Mouse (Mus musculus) stomach, embryonic 16.5 days (tissue): ENCODE results near the gene Spc24. TPM values are rescaled to one million over a fixed set of nuclear protein-coding genes. Genes with fewer than 3 reads are reported as not detected.
"Not testable (repeated sequence)": the region's sequence is repeated elsewhere in the genome, so short reads cannot be mapped to it uniquely, and the experiment has no call there.

Experiments used
- ATAC-seq: fragments of 200-750 bp; cut with Nextera tagmentation; 2 replicates; pipeline ENCODE4 v1.8.0; 2017; ENCODE audit warnings: moderate number of reproducible peaks, moderate TSS enrichment; ENCODE audit not compliant: insufficient read depth, low FRiP score
- H3K27ac ChIP-seq: fragments of 300-500 bp; sonication (generic); 2 replicates; pipeline ENCODE4 v1.5.1; 2014; ENCODE audit warnings: low read length
- H3K27me3 ChIP-seq: fragments of 300-500 bp; sonication (generic); 2 replicates; pipeline ENCODE4 v1.6.1; 2014; ENCODE audit warnings: low read length, control low read depth, mixed read lengths; ENCODE audit not compliant: control insufficient read depth, insufficient read depth
- H3K36me3 ChIP-seq: fragments of 300-500 bp; sonication (generic); 2 replicates; pipeline ENCODE4 v1.6.1; 2014; ENCODE audit warnings: low read length; ENCODE audit not compliant: control insufficient read depth, insufficient read depth
- H3K4me1 ChIP-seq: fragments of 300-500 bp; sonication (generic); 2 replicates; pipeline ENCODE4 v1.6.1; 2014; ENCODE audit warnings: low read length, control low read depth, mixed read lengths; ENCODE audit not compliant: control insufficient read depth, insufficient read depth
- H3K4me2 ChIP-seq: fragments of 300-500 bp; sonication (generic); 2 replicates; pipeline ENCODE4 v1.6.1; 2014; ENCODE audit warnings: low read depth, low read length, mixed read lengths
- H3K4me3 ChIP-seq: fragments of 300-500 bp; sonication (generic); replicated peaks from 2 replicates; pipeline ENCODE4 v1.5.1; 2014; ENCODE audit warnings: mild to moderate bottlenecking, low read length
- H3K9ac ChIP-seq: fragments of 300-500 bp; sonication (generic); 2 replicates; pipeline ENCODE4 v1.6.1; 2014; ENCODE audit warnings: low read length
- H3K9me3 ChIP-seq: fragments of 300-500 bp; sonication (generic); replicated peaks from 2 replicates; pipeline ENCODE4 v1.6.1; 2016; ENCODE audit warnings: low read length, control low read depth; ENCODE audit not compliant: control insufficient read depth
- WGBS: fragments of 180-500 bp; shearing (Covaris S2); extraction: QIAGEN DNeasy Blood & Tissue Kit; methylation state at CpG from one replicate; pipeline ENCODE4 v1.1.7; 2014; 5-methylcytosine and 5-hydroxymethylcytosine counted together
- polyA plus RNA-seq: library from polyadenylated mRNA; unstranded; fragments of >200 nt; fragmentation: Nextera tagmentation; extraction: Ambion mirVana; gene quantifications from 2 replicates; pipeline ENCODE4 v1.2.1, GENCODE M21; 2015

Gene Spc24
- polyA plus RNA-seq, 1 experiment from 2014 or later, result 87.5 TPM

GRCm38 (mm10) chr9:21791861-21792260, 31.8 kb upstream of the Spc24 start:
- no peak overlapping the region for H3K4me3 ChIP-seq
- H3K4me2 ChIP-seq, result no peak overlapping the region
- H3K4me1 ChIP-seq, result peaks cover 35% of the 10 kb centered on the region
- 56% methylated on average over 8 of the region's 8 CpGs for WGBS
- H3K27ac ChIP-seq, result no peak overlapping the region
- peak; percentile 54; the same call in 1 of the 2 replicates for ATAC-seq
- no peaks in the 10 kb centered on the region for H3K27me3 ChIP-seq
- peaks cover 10% of the 10 kb centered on the region for H3K36me3 ChIP-seq
- H3K9ac ChIP-seq, result 0 out of 2 replicates have a peak overlapping the region, but pooled peaks have one; percentile 28
- no peaks in the 10 kb centered on the region for H3K9me3 ChIP-seq

DNA sequence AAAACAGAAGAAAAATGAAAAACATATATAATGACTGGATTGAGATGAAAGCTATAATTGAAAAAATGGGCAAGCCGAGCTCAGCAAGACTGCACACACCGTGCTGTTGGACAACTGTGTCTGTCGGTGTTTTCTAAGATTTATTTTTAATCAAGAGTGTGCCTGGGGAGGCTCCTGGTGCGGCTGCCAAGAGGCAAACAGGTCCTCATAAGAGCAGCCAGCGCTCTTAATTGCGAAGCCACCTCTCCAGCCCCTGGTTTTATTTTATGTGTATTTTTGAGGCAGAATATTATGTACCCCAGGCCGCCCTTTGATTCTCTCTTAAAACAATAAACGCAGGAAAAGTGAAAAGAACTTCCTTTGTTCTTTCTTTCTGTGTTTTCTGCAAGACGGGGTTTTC, 28.1 kb upstream of the Spc24 start:
- 78% methylated on average over 9 of the region's 9 CpGs for WGBS
- Histone ChIP-seq H3K4me3 (no peak overlapping the region), H3K36me3 (no peaks in the 10 kb centered on the region), H3K9me3 (no peaks in the 10 kb centered on the region), H3K4me2 (no peak overlapping the region), H3K27ac (no peak overlapping the region), H3K9ac (no peak overlapping the region), H3K4me1 (peaks cover 19% of the 10 kb centered on the region), H3K27me3 (no peaks in the 10 kb centered on the region)
- ATAC-seq, result no peak

GRCm38 (mm10) chr9:21787654-21788053, 27.6 kb upstream of the Spc24 start:
- 70% methylated on average over 5 of the region's 5 CpGs for WGBS
- H3K9ac ChIP-seq, result no peak overlapping the region

GRCm38 (mm10) chr9:21786906-21787305, 26.8 kb upstream of the Spc24 start:
- no peaks in the 10 kb centered on the region for H3K27me3 ChIP-seq
- H3K9me3 ChIP-seq, result no peaks in the 10 kb centered on the region
- no peak overlapping the region for H3K4me2 ChIP-seq
- H3K4me3 ChIP-seq, result no peak overlapping the region
- 12% methylated on average over 6 of the region's 6 CpGs for WGBS
- H3K36me3 ChIP-seq, result no peaks in the 10 kb centered on the region
- ATAC-seq, result peak; percentile 57; the same call in 1 of the 2 replicates
- H3K4me1 ChIP-seq, result peaks cover 5% of the 10 kb centered on the region
- H3K27ac ChIP-seq, result 0 out of 2 replicates have a peak overlapping the region, but pooled peaks have one; percentile 9
- 0 out of 2 replicates have a peak overlapping the region, but pooled peaks have one; percentile 7 for H3K9ac ChIP-seq

More at GRCm38 (mm10) chr9:21787654-21788053, 27.6 kb upstream of the Spc24 start:
- Histone ChIP-seq H3K36me3 (no peaks in the 10 kb centered on the region), H3K4me2 (no peak overlapping the region), H3K27ac (no peak overlapping the region), H3K27me3 (no peaks in the 10 kb centered on the region), H3K4me1 (peaks cover 13% of the 10 kb centered on the region), H3K9me3 (no peaks in the 10 kb centered on the region), H3K4me3 (no peak overlapping the region)
- ATAC-seq, result no peak

GRCm38 (mm10) chr9:21786309-21786708, 26.2 kb upstream of the Spc24 start:
- H3K36me3 ChIP-seq, H3K4me3 ChIP-seq, H3K4me1 ChIP-seq, ATAC-seq, H3K9me3 ChIP-seq, H3K27ac ChIP-seq, H3K4me2 ChIP-seq, H3K27me3 ChIP-seq, H3K9ac ChIP-seq: not testable (repeated sequence)
- 79% methylated on average over 1 of the region's 2 CpGs for WGBS

- Histone ChIP-seq H3K4me2 (no peak overlapping the region), H3K27ac (no peak overlapping the region), H3K36me3 (0 out of 2 replicates have a peak, but pooled peaks cover 10% of the 10 kb centered on the region), H3K4me1 (no peaks in the 10 kb centered on the region), H3K9ac (no peak overlapping the region), H3K4me3 (no peak overlapping the region), H3K9me3 (no peaks in the 10 kb centered on the region), H3K27me3 (no peaks in the 10 kb centered on the region)
- WGBS, result 75% methylated on average over 7 of the region's 7 CpGs
- peak; percentile 42; the same call in 1 of the 2 replicates for ATAC-seq
Measured at GRCm38 (mm10) chr9:21784517-21785307, 24.6 kb upstream of the Spc24 start.

- H3K4me3 ChIP-seq, result no peak overlapping the region
- no peaks in the 10 kb centered on the region for H3K4me1 ChIP-seq
- peaks cover 33% of the 10 kb centered on the region for H3K36me3 ChIP-seq
- no peak overlapping the region for H3K27ac ChIP-seq
- H3K9ac ChIP-seq, result no peak overlapping the region
- no peaks in the 10 kb centered on the region for H3K27me3 ChIP-seq
- WGBS, result 72% methylated on average over 15 of the region's 15 CpGs
- no peak overlapping the region for H3K4me2 ChIP-seq
- H3K9me3 ChIP-seq, result no peaks in the 10 kb centered on the region
- no peak for ATAC-seq
Measured at GRCm38 (mm10) chr9:21781657-21782468, 21.8 kb upstream of the Spc24 start.

DNA sequence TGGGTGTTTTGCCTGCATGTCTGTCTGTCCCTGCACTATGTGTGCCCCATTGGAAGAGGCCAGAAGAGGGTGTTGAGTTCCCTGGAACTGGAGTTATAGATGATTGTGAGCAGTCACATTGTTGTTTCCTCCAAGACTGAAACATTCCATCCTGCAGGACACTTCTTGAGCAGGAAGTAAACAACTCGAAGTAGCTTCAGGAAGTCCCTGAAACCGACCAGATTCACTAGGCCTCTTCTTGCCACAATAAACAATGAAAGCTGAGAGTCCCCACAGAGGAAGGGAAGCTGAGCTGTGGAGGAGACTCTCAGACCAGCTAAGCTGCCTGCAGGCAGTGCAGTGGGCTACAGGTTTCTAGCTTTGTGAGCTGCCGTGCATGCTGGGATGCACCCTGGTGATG, 17.6 kb upstream of the Spc24 start:
- no peaks in the 10 kb centered on the region for H3K9me3 ChIP-seq
- WGBS, result 83% methylated on average over 3 of the region's 3 CpGs
- ATAC-seq, result no peak

GRCm38 (mm10) chr9:21774353-21774752, 14.2 kb upstream of the Spc24 start:
- Histone ChIP-seq H3K9ac (no peak overlapping the region), H3K4me2 (no peak overlapping the region), H3K4me3 (no peak overlapping the region), H3K9me3 (no peaks in the 10 kb centered on the region), H3K27me3 (no peaks in the 10 kb centered on the region), H3K4me1 (peaks cover 2% of the 10 kb centered on the region; the same call in 1 of the 2 replicates), H3K36me3 (peaks cover 34% of the 10 kb centered on the region), H3K27ac (no peak overlapping the region)
- ATAC-seq, result no peak
- whole genome bisulfite sequencing, result 92% methylated on average over 16 of the region's 16 CpGs

More for the DNA sequence above, 17.6 kb upstream of the Spc24 start:
- H3K4me3 ChIP-seq, result no peak overlapping the region
- no peaks in the 10 kb centered on the region for H3K27me3 ChIP-seq
- H3K9ac ChIP-seq, result no peak overlapping the region
- H3K36me3 ChIP-seq, result peaks cover 41% of the 10 kb centered on the region
- H3K27ac ChIP-seq, result no peak overlapping the region
- no peak overlapping the region for H3K4me2 ChIP-seq
- no peaks in the 10 kb centered on the region for H3K4me1 ChIP-seq
